Mouse (Mus musculus) intestine, embryonic 16.5 days (tissue): ENCODE measurements at regions not wholly inside any gene's neighbourhood (a gene's known extent, or its start where the extent isn't known, plus 50 kb on each side); places are given as distances from the start of the nearest gene placed in this dataset.
A peak's percentile ranks its signal among the peaks of the same experiment; 100 is the strongest.

Experiments
- ATAC-seq: fragments of 200-750 bp; cut with Nextera tagmentation; 2 replicates; pipeline ENCODE4 v1.8.0; 2017; ENCODE audit warnings: moderate TSS enrichment, moderate library complexity
- H3K27ac ChIP-seq: fragments of 300-500 bp; sonication (generic); 2 replicates; pipeline ENCODE4 v1.5.1; 2014; ENCODE audit warnings: mild to moderate bottlenecking, low read length
- H3K27me3 ChIP-seq: fragments of 300-500 bp; sonication (generic); replicated peaks from 2 replicates; pipeline ENCODE4 v1.6.1; 2014; ENCODE audit warnings: low read length, control low read depth, mixed read lengths; ENCODE audit not compliant: control insufficient read depth, insufficient read depth
- H3K36me3 ChIP-seq: fragments of 300-500 bp; sonication (generic); 2 replicates; pipeline ENCODE4 v1.6.1; 2014; ENCODE audit warnings: low read length, control low read depth; ENCODE audit not compliant: control insufficient read depth, insufficient read depth
- H3K4me1 ChIP-seq: fragments of 300-500 bp; sonication (generic); 2 replicates; pipeline ENCODE4 v1.6.1; 2014; ENCODE audit warnings: low read length, control low read depth, mixed read lengths; ENCODE audit not compliant: control insufficient read depth, insufficient read depth
- H3K4me2 ChIP-seq: fragments of 300-500 bp; sonication (generic); 2 replicates; pipeline ENCODE4 v1.6.1; 2014; ENCODE audit warnings: low read depth, low read length, control low read depth
- H3K4me3 ChIP-seq: fragments of 300-500 bp; sonication (generic); 2 replicates; pipeline ENCODE4 v1.5.1; 2014; ENCODE audit warnings: mild to moderate bottlenecking, low read length
- H3K9ac ChIP-seq: fragments of 300-500 bp; sonication (generic); 2 replicates; pipeline ENCODE4 v1.6.1; 2014; ENCODE audit warnings: low read depth, low read length
- H3K9me3 ChIP-seq: fragments of 300-500 bp; sonication (generic); 2 replicates; pipeline ENCODE4 v1.6.1; 2016; ENCODE audit warnings: low read length, control low read depth; ENCODE audit not compliant: control insufficient read depth
- WGBS: fragments of 180-500 bp; shearing (Covaris S2); extraction: QIAGEN DNeasy Blood & Tissue Kit; methylation state at CpG from one replicate; pipeline ENCODE4 v1.1.7; 2014; 5-methylcytosine and 5-hydroxymethylcytosine counted together

- ATAC-seq: no peak
- 57% methylated on average over 2 of the region's 2 CpGs for WGBS
Observed at GRCm38 (mm10) chr13:31347000-31347399, 208.9 kb upstream of the Foxq1 start.

GRCm38 (mm10) chr13:31349671-31350070, 206.3 kb upstream of the Foxq1 start:
- 43% methylated on average over 2 of the region's 2 CpGs for WGBS
- H3K4me2 ChIP-seq: no peak overlapping the region
- H3K27ac ChIP-seq: peak overlapping the region; percentile 24; the same call in 1 of the 2 replicates
- ATAC-seq: peak; percentile 78
- H3K4me1 ChIP-seq: peaks cover 2% of the 10 kb centered on the region; the same call in 1 of the 2 replicates
- H3K4me3 ChIP-seq: no peak overlapping the region
- H3K9ac ChIP-seq: no peak overlapping the region
- no peaks in the 10 kb centered on the region for H3K27me3 ChIP-seq
- no peaks in the 10 kb centered on the region for H3K9me3 ChIP-seq
- H3K36me3 ChIP-seq: no peaks in the 10 kb centered on the region

More at GRCm38 (mm10) chr13:31347000-31347399, 208.9 kb upstream of the Foxq1 start:
- H3K4me1 ChIP-seq: peaks cover 2% of the 10 kb centered on the region; the same call in 1 of the 2 replicates
- H3K9me3 ChIP-seq: no peaks in the 10 kb centered on the region
- no peak overlapping the region for H3K9ac ChIP-seq
- H3K4me3 ChIP-seq: no peak overlapping the region
- no peak overlapping the region for H3K4me2 ChIP-seq
- H3K36me3 ChIP-seq: no peaks in the 10 kb centered on the region
- no peaks in the 10 kb centered on the region for H3K27me3 ChIP-seq
- H3K27ac ChIP-seq: no peak overlapping the region

DNA sequence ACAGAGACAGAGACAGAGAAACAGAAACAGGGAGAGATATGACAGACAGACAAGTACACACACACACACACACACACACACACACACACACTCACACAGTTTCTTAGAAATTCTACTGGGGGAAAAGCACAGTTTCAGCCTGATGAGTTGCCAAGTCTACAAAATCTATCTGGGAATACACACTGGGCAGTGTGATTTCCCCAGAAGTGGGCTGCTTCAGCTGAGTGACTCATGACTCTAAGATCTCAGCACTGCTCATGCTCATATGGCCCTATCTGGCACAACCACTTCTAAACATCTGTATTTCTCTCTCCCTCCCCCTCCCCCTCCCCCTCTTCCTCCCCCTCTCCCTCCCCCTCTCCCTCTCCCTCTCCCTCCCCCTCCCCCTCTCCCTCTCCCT, 204.5 kb upstream of the Foxq1 start:
- Histone ChIP-seq H3K36me3 (no peaks in the 10 kb centered on the region), H3K4me2 (no peak overlapping the region), H3K4me1 (peaks cover 2% of the 10 kb centered on the region; the same call in 1 of the 2 replicates), H3K9ac (no peak overlapping the region), H3K27me3 (no peaks in the 10 kb centered on the region), H3K9me3 (no peaks in the 10 kb centered on the region), H3K27ac (no peak overlapping the region), H3K4me3 (no peak overlapping the region)
- ATAC-seq: 0 out of 2 replicates have a peak, but pooled peaks have one; percentile 49

GRCm38 (mm10) chr13:31352825-31353224, 203.1 kb upstream of the Foxq1 start:
- Histone ChIP-seq H3K36me3 (no peaks in the 10 kb centered on the region), H3K4me2 (no peak overlapping the region), H3K4me1 (peaks cover 2% of the 10 kb centered on the region; the same call in 1 of the 2 replicates), H3K9me3 (no peaks in the 10 kb centered on the region), H3K9ac (no peak overlapping the region), H3K4me3 (no peak overlapping the region), H3K27ac (no peak overlapping the region), H3K27me3 (no peaks in the 10 kb centered on the region)
- WGBS: 77% methylated on average over 5 of the region's 5 CpGs
- ATAC-seq: no peak

GRCm38 (mm10) chr13:31359353-31359752, 196.6 kb upstream of the Foxq1 start:
- no peak overlapping the region for H3K4me2 ChIP-seq
- H3K27ac ChIP-seq: no peak overlapping the region
- H3K4me3 ChIP-seq: no peak overlapping the region
- H3K9ac ChIP-seq: no peak overlapping the region
- H3K9me3 ChIP-seq: no peaks in the 10 kb centered on the region
- ATAC-seq: no peak
- no peaks in the 10 kb centered on the region for H3K27me3 ChIP-seq
- no peaks in the 10 kb centered on the region for H3K36me3 ChIP-seq
- 92% methylated on average over 4 of the region's 4 CpGs for WGBS
- H3K4me1 ChIP-seq: peaks cover 6% of the 10 kb centered on the region; the same call in 1 of the 2 replicates

DNA sequence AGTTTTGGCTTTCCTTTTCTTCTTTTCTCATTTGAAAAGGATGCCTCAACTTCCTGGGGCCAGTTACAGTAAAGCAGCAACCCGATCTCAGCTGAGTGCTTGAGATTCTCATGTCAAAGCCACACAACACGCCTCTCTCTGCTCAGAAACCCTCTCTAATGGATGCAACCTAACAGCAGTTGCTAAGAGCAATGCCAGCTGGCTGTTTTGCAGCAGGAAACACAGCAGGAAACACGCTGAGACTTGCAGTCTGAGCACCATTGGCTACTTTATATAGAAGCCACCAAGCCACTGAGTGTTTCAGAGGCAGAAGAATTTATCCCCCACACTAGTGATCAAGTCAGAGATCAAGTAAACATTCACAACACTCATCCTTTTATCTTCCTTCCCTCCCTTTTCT, 193.5 kb upstream of the Foxq1 start:
- no peak overlapping the region for H3K4me3 ChIP-seq
- WGBS: 31% methylated on average over 3 of the region's 3 CpGs
- H3K27me3 ChIP-seq: no peaks in the 10 kb centered on the region
- H3K4me2 ChIP-seq: no peak overlapping the region
- H3K4me1 ChIP-seq: peaks cover 6% of the 10 kb centered on the region; the same call in 1 of the 2 replicates
- H3K9ac ChIP-seq: no peak overlapping the region
- no peaks in the 10 kb centered on the region for H3K36me3 ChIP-seq
- ATAC-seq: no peak
- H3K9me3 ChIP-seq: no peaks in the 10 kb centered on the region
- H3K27ac ChIP-seq: no peak overlapping the region

- Histone ChIP-seq H3K27ac (no peak overlapping the region), H3K27me3 (no peaks in the 10 kb centered on the region), H3K9ac (no peak overlapping the region), H3K36me3 (no peaks in the 10 kb centered on the region), H3K4me2 (no peak overlapping the region), H3K9me3 (no peaks in the 10 kb centered on the region), H3K4me1 (peaks cover 6% of the 10 kb centered on the region; the same call in 1 of the 2 replicates), H3K4me3 (no peak overlapping the region)
- 71% methylated on average over 4 of the region's 4 CpGs for WGBS
- no peak for ATAC-seq
Observed at GRCm38 (mm10) chr13:31364369-31364768, 191.6 kb upstream of the Foxq1 start.

DNA sequence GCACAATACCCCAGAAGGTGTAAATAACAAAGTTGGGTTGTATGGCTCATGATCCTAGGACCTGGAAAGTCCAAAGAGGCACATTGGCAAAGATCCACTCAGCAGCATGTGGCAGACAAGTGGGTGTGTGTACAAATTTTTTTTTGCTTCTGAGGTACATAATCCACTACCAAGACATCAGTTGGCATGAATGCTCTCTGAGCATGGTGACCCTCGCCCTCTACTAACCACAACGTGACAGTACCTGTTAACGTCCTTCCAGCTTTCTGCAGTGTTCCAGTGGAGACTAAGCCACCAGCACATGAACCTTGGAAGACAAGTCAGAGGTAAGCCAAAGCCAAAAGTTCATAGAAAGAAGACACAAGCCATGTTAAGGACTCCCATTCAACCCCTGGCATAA, 188.7 kb upstream of the Foxq1 start:
- Histone ChIP-seq H3K9me3 (no peaks in the 10 kb centered on the region), H3K4me2 (no peak overlapping the region), H3K27ac (no peak overlapping the region), H3K36me3 (no peaks in the 10 kb centered on the region), H3K27me3 (no peaks in the 10 kb centered on the region), H3K4me1 (peaks cover 5% of the 10 kb centered on the region; the same call in 1 of the 2 replicates), H3K4me3 (no peak overlapping the region), H3K9ac (no peak overlapping the region)
- no peak for ATAC-seq
- WGBS: 91% methylated on average over 3 of the region's 3 CpGs

DNA sequence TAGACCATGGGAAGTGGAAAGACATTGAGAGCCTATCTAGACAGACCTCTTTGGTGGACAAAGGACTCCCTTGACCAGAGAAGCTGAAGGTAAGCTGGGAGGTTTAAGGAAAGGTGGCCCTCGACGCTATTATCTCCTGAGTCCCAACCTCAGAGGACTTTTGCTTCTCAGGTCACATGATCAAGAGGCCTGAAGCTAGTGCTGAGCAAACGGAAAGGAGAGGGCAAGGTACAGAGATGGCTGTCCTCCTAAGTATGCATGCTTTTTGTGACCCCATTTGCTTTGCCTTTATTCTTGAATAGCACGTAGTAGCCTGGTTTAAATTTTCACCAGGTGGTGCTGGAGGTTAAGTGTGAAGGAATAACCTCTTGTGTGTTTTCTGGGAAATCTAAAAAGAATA, 186.8 kb upstream of the Foxq1 start:
- Histone ChIP-seq H3K27me3 (no peaks in the 10 kb centered on the region), H3K27ac (no peak overlapping the region), H3K4me1 (peaks cover 4% of the 10 kb centered on the region; the same call in 1 of the 2 replicates), H3K9me3 (no peaks in the 10 kb centered on the region), H3K36me3 (no peaks in the 10 kb centered on the region), H3K4me2 (no peak overlapping the region), H3K9ac (no peak overlapping the region), H3K4me3 (no peak overlapping the region)
- ATAC-seq: peak; percentile 80
- 63% methylated on average over 4 of the region's 4 CpGs for WGBS

DNA sequence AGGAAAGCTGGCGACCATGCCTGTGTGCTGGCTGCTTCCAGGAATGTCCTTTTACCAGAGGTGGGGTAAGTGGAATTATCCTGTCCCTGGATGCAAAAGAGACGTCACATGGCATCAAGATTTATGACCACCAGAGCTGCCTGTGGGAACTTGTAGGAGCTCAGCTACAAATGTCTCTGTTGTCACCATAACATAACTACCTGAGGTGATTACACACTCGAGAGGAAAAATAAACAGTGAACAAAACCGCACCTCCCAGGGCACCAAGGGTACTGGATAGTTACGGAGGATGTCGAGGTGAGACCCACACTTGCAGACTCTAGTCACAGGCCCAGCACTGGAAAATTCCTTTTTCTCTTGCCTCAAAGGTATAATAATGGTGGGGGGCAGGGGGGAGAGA, 185.1 kb upstream of the Foxq1 start:
- Histone ChIP-seq H3K4me3 (no peak overlapping the region), H3K4me2 (no peak overlapping the region), H3K27me3 (no peaks in the 10 kb centered on the region), H3K36me3 (no peaks in the 10 kb centered on the region), H3K4me1 (peaks cover 4% of the 10 kb centered on the region; the same call in 1 of the 2 replicates), H3K9ac (no peak overlapping the region), H3K27ac (no peak overlapping the region), H3K9me3 (no peaks in the 10 kb centered on the region)
- ATAC-seq: no peak
- 43% methylated on average over 6 of the region's 6 CpGs for WGBS
